Mouse (Mus musculus): ENCODE results near the gene Hsd17b7.

- TF ChIP-seq CTCF (IDR thresholded peaks at IDR 0.05; ENCODE audit: low read depth) (no peak), EP300 (IDR thresholded peaks at IDR 0.05; ENCODE audit: low read depth) (no peak)
Measured at GRCm38 (mm10) chr1:169949981-169950380, 19.1 kb downstream of the Hsd17b7 start.

All from liver, embryonic 14.5 days (tissue).